Mouse (Mus musculus) thymus, postnatal 25 days (tissue): ENCODE data around the gene Apex1.
"Not testable (repeated sequence)": the region's sequence is repeated elsewhere in the genome, so short reads cannot be mapped to it uniquely, and the experiment has no call there.

Experiments
- DNase-seq: peaks from one replicate; pipeline ENCODE4 v3.0.0; 2022

The Apex1 gene

GRCm38 (mm10) chr14:50973054-50973453 lies 48.3 kb downstream of the Apex1 start:
- not testable (repeated sequence) for DNase-seq

GRCm38 (mm10) chr14:50973700-50974099 lies 48.9 kb downstream of the Apex1 start:
- no peak for DNase-seq

- no peak for DNase-seq
Measured at GRCm38 (mm10) chr14:50975001-50975400, 50.2 kb downstream of the Apex1 start.

DNA sequence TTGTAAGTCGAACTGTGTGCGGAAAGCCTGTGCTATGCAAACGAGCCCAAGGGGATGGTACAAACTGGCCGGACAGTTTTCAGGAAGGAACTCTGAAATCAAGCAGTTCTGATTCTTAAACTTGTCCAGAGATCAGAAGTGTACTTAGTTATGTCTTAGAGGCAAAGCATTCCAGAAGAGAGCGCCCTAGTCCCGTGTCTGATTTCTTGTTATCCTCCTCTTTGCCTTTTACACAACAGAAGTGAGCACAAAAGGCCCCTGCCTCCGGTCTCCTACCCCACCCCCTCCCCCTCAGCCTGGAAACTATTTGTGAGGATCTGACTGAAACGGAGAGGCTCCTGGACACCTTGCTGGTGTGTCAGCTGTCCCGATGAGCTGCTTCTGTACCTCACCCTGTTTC lies 51.9 kb downstream of the Apex1 start:
- no peak for DNase-seq
